Comparison of ENCODE assay signal across 21 mouse cellular contexts in the genomic region with DNA sequence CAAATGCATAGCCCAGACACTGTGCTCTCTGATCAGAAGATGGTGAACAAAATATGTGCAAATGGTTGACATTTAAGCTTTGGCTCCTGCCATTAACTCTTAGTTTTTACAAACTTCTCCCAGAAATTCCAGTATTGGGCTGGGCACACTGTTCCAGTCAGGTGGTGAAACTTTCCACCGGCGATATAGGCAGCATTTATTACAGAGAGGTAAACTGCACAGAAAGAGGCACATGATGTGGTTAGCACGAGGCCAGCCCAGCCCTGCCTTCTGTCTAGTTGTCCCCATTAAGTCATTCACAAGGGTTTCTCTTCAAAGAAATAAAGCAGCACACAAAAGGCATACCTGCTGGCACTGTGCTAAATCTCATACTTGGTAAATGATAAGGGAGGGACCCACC. TPM values are rescaled to one million over a fixed set of nuclear protein-coding genes. Genes with fewer than 3 reads are reported as not detected.
"Had no signal": no experiment of that assay in that cellular context is flagged by ENCODE, and none has a peak within 500 bp of the region (broad histone marks: within the 10 kb centered on the region; RNA-seq: fewer than 3 reads in every experiment).

No protein-coding gene starts in this region.

- H3K27me3 ChIP-seq: kidney, embryonic 15.5 days; liver, embryonic 13.5 days had no signal

- H3K9ac ChIP-seq: kidney, embryonic 15.5 days; liver, embryonic 13.5 days; lung, embryonic 14.5 days had no signal

- ATAC-seq: lung, postnatal 0 days had no signal

- H3K4me2 ChIP-seq: kidney, embryonic 15.5 days; liver, embryonic 13.5 days; lung, embryonic 14.5 days had no signal

- H3K9me3 ChIP-seq: kidney, embryonic 15.5 days; liver, embryonic 13.5 days; megakaryocyte, embryonic 14.5 days; midbrain, embryonic 10.5 days had no signal

- H3K36me3 ChIP-seq: kidney, embryonic 15.5 days; liver, embryonic 13.5 days; midbrain, embryonic 10.5 days had no signal

- DNase-seq: kidney, adult 11 months; kidney, adult 8-10 months; kidney, postnatal 14 days; kidney, postnatal 4 days; liver, embryonic 13.5 days; lung, embryonic 14.5 days; midbrain, embryonic 14.5 days; thymus, adult 18-20 months; thymus, postnatal 4 days had no signal

- H3K27ac ChIP-seq: kidney, embryonic 15.5 days; liver, embryonic 13.5 days; midbrain, embryonic 10.5 days had no signal

- H3K4me3 ChIP-seq: kidney, embryonic 15.5 days; liver, embryonic 13.5 days; megakaryocyte, embryonic 14.5 days; midbrain, embryonic 10.5 days had no signal

- H3K4me1 ChIP-seq: liver, embryonic 13.5 days; midbrain, embryonic 10.5 days had no signal

RNA-seq across cellular contexts. Expression of gene Svs1, which starts 42.0 kb away (rescaled TPM):
- polyA plus RNA-seq: kidney, embryonic 15.5 days; limb, embryonic 11.5 days; limb, embryonic 14.5 days; liver, adult 2 months; liver, embryonic 13.5 days; liver, embryonic 16.5 days; lung, embryonic 14.5 days; lung, postnatal 0 days; midbrain, embryonic 10.5 days; midbrain, embryonic 14.5 days; midbrain, postnatal 0 days; neural tube, embryonic 11.5 days; neural tube, embryonic 14.5 days; testis, adult 2 months had no signal

RNA-seq across cellular contexts. Expression of gene Doxl2, which starts 53.9 kb away (rescaled TPM):
- polyA plus RNA-seq: kidney, embryonic 15.5 days; limb, embryonic 11.5 days; limb, embryonic 14.5 days; liver, adult 2 months; liver, embryonic 13.5 days; liver, embryonic 16.5 days; lung, embryonic 14.5 days; lung, postnatal 0 days; midbrain, embryonic 10.5 days; midbrain, embryonic 14.5 days; midbrain, postnatal 0 days; neural tube, embryonic 11.5 days; neural tube, embryonic 14.5 days; testis, adult 2 months had no signal
